Mouse (Mus musculus) urinary bladder, adult 18-20 months (tissue): ENCODE measurements around the gene Grik4.

Source experiments
- DNase-seq, 2 experiments: peaks; one replicate each; pipeline ENCODE4 v3.0.0; 2022; ENCODE audit warnings: low spot score in 2 of 2, mixed read lengths in 2 of 2

Gene Grik4

DNA sequence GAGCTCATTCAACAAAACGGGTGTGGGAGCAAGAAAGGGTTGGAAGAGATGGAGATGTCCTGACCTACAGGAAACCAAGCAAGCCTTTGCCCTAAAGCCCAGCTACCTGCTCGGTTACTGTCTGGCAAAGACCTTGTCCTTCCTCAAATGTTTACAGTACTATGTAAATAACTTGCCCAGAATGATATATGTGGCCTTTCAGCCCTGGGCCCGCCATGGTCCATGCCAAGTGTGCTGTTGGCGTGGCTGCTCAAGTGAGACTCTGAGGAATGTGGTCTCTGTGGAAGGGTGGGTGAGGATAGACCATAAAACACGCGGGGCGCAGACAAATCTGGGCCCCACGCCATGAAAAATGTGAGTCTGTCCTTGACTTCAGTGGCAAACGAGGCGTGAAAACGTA, 83.1 kb downstream of the Grik4 start:
- peak in 1 of 2 experiments; percentile 9 for DNase-seq

DNA sequence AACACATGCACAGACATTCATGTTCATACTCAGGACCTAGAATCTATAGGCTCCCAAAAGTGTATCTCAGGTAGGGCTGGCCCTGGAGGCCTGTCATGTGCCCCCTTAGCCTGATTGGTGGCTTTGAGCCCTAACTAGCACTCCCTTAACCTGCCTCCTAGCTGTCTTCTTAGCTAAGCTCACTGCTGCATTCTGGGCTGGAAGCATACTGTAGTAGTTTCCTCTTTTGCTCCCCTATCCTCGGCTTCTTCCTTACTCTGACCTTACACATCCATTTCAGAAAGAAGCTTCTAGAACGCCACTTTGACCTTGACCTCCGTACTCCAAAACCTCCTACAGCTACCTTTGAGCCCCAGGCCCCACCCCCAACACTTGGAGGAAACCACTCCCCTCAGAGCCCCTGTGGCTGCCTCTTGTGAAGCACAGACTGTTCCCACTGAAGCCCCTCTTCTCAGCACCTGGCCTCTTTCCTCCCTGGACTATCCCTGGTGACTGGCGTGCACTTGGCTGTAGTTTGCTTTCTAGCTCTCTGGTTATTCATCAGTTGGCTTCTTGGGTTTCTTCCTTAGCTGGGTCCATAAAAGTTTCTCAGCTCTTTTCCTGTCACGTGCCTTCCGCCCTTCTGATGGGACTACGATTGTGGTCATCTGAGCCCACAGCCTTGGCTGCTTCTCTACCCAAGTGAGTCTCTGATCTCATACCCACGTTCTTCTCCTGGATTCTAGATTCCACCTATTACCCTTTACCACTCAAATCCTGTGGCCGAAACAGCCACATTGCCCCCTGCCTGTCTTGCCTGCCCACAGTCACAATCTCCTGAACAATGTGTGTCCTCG, 84.1 kb downstream of the Grik4 start:
- no peak for DNase-seq

- DNase-seq, result no peak
These were observed 85.1 kb downstream of the Grik4 start for GRCm38 (mm10) chr9:42858998-42859690.

DNA sequence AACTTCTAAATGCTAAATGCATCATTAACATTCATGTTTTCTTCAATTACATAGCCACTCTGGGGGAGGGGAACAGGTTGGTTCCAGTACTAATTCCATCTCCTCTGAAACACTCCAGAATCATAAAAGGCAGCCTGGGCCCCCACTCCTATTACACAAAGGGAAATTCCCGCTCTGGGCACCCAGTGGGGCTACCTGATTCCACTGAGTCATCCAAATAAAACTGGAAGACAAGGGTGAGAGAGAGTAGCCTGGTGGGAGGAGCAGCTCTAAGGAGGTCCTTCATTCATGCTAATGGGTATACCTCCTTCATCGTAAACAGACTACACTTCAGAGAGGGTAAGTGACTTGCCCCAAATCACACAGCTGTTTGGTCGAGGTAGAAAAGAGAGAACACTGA, 85.7 kb downstream of the Grik4 start:
- no peak for DNase-seq

DNA sequence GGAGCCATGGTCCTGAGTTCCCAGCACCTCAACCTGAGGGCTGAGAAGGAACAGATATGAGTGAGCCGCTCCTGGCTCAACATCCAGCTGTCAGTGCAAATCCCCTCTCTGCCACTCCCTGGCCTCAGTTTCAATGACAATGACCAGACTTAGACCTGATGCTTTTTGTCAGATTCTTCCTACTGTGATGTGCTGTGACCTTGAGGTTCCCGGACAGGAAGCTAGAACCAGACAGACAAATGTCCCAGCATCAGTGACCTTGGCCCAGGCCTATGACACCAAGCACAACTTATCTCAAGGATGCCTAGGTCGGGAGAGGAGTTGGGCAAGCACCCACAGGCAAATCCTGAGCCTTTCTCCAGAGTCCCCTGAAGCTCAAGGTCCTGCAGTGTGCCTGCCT, 86.5 kb downstream of the Grik4 start:
- DNase-seq, result no peak

DNA sequence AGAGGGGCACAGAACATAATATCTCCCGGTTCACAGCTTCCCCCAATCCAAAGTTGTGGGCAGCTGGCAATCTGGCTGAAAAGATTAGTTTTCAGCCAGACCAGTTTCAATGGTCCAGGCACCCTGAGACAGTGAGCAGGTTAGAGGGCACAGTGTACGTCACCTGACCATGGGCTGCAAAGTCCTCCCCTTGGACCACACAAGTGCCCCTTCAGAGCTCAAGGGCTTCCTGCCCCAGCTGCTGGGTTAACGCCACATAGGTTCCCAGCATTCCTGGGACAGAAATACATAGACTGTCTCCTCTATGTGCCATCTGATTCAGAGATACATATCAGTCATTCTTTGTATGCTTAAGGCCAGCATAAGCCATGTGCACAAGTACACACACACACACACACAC, 91.2 kb downstream of the Grik4 start:
- no peak for DNase-seq

DNA sequence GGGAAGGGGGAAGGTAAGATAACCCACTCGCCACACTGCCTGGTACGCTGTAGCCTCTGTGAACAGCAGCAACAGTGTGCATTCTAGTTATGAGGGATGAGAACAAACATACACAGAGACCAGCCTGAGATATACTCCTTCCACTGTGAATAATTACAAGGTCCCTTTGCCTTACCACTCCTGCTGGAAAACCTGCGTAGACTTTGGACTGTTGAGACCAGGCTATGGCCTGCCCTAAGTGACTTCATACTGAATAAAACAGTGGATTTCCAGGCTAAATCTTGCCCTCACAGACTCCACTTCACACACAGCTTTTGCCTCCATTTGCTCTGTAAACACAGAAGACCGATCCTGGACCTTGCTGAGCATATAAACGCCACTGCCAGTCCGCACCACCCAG, 94.2 kb downstream of the Grik4 start:
- no peak for DNase-seq

DNA sequence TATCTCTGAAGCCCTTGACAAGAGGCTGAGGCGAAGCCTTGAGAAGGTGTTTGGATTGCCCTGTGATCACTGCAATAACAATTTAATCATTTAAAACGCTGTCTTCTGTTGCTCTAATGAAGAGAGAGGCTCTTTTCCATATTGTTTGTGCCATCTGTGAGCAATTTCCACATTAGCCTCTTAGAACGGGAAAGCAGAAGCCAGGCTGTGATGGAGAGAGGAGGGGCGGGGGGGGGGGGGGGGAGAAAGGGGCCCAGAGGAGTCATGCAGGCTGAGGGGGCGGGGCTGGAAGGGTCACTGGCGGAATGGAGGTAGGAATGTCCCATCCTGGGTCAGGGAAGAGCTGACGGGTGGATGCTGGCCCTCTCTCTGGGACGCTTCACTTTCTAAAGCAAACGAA, 96.2 kb downstream of the Grik4 start:
- no peak for DNase-seq

- no peak for DNase-seq
These were observed 97.4 kb downstream of the Grik4 start for GRCm38 (mm10) chr9:42846676-42847425.

GRCm38 (mm10) chr9:42846139-42846538, 98.2 kb downstream of the Grik4 start:
- DNase-seq, result no peak

DNA sequence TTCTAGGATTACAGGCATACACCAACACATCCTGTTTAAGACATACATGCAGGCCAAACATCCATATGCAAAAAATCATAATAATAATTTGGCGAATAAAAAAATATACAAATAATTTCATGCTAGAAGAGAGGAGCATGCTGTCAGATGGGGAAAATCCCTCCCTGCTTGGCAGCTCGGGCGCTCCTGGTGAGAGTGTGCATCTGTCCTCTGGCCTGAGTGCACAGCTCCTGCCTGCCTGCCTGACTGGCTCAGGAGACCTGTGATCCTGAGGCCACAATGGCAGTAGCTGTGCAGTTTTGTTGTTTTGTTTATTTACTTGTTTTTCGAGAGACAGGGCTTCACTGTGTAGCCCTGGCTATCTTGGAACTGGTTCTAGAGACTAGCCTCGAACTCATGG, 100.0 kb downstream of the Grik4 start:
- no peak for DNase-seq

- DNase-seq, result no peak
These were observed 106.0 kb downstream of the Grik4 start for GRCm38 (mm10) chr9:42838299-42838698.

DNA sequence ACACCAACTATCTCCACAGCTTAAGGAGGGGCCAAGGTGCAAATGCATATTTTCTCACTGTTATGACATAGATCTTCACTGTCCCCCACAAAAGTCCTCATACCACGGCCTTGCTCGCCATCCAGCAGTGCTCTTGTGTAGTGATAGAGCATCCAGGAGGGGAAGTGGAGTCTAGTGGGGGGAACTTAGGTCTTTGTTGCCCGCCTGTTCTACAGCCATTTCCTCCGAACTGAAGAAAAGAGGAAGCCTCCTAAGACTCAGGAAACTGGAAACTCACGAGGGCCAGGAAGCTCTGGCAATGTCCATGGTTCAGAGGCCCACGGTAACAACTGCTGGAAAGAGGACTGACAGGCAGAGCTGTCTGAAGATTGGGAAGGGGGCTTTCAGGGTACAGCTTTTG, 106.8 kb downstream of the Grik4 start:
- no peak for DNase-seq

DNA sequence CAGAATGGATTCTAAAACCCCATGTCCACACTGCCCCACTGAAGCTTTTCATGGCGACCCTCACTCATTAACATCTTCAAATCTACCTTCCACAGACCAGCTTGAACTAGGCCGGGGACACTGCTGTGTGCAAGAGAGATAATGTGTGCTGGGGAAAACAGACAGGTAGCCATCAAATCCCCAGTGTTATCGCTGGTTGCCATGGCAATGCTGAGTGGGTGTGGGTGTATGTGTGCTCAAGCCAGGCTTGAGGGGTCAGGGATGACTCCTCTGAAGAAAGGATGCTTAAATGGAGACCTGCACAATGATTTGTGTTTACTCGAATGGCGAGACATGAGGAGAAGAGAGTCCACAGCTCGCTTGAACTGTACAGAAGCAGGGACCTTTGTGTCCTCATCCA, 112.7 kb downstream of the Grik4 start:
- no peak for DNase-seq

GRCm38 (mm10) chr9:42819247-42819646, 125.0 kb downstream of the Grik4 start:
- no peak for DNase-seq

DNA sequence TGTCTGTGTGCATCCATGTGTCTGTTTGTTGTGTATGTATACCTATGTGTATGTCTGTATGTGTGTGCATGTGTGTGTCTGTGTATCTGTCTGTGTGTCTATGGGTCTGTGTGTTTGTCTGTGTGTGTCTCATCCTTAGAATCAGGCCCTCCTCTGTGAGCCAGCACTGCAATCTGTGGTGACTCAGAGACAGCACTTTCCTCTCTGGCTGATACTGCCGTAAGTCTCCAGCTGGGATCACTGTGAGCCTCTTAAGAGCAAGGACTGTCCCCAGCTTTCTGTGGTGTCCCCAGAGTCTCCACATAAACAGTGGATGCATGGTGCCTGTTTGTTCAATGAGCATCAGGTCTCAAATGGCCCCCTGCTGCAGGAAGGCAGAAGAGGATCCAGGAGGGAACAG, 127.5 kb downstream of the Grik4 start:
- DNase-seq, result no peak

DNA sequence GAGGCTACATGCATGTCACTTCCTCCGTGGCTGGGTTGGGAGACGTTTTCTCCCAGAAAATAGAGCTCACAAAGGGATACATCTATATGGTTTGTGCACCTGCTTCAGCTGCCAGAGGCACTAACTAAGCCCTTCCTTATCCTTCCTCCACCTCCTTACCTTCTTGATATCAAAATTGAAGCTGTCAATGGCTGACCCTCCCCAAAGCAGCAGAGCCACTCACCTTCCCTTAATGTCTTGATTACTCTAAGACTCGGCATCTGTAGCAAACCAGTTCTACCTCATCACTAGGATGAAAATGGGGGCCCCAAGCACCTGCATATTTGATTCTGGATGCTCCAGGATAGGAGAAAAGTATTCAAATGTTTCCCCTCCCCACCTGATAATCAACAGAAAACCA, 135.1 kb downstream of the Grik4 start:
- no peak for DNase-seq

- no peak for DNase-seq
These were observed 135.9 kb downstream of the Grik4 start for GRCm38 (mm10) chr9:42808394-42808793.

DNA sequence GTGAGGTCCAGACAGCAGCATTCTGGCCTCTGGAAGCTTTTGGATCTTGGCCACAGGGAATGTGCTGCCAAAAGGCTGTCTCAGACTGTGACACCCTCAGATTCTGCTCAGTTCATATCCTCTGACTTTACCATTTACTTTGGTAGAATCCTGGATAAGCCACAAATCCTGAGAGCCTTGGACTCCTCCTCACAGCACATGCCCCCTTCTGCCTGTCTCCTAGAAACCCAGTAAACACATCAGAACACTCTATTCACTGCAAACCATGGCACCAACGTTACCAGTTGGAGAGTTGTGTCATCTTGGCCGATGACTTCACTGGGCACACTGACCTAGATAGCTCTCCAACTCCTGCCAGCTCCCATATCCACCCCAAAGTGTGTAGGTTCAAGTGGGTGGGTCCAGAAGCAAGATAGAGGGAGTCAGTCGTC, 141.2 kb downstream of the Grik4 start:
- no peak for DNase-seq

DNA sequence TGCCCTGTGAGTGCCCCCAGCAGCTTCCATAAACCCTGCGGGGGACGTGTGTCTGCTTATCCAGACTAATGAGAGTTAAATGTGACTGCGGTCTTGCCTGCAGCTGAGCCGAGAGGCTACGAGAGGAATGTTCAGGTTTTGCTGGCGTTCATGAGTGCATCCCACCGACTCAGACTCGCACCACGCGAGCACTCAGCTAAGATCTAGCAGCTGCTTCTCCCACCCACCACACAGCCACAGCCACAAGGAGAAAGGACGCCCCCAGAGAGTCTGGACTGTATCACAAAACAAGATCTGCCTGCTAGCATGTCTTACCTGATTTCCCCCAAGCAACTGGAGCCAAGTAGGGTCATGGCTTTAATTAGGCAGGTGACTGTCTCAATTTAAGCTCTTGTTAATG, 142.4 kb downstream of the Grik4 start:
- DNase-seq, result no peak

GRCm38 (mm10) chr9:42800138-42800537, 144.2 kb downstream of the Grik4 start:
- no peak for DNase-seq

DNA sequence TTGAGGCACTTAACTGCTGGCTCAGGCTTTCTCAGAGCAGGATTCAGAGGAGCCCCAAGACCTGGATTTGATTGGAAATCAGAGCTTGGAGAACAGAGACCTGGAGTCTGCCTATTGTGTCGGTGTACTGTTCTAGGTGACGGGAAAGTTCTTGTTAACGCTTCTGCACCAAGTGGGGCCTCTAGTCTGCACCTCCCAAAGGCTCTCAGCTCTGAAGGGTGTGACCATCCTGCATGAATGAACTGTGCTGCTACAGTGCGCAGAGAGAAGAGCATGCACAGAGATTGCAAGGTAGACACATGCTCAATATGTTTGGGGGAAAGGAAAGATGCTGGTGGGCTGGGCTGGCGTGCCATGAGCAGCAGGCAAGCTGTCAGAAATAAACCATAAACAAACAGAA, 144.6 kb downstream of the Grik4 start:
- no peak for DNase-seq

DNA sequence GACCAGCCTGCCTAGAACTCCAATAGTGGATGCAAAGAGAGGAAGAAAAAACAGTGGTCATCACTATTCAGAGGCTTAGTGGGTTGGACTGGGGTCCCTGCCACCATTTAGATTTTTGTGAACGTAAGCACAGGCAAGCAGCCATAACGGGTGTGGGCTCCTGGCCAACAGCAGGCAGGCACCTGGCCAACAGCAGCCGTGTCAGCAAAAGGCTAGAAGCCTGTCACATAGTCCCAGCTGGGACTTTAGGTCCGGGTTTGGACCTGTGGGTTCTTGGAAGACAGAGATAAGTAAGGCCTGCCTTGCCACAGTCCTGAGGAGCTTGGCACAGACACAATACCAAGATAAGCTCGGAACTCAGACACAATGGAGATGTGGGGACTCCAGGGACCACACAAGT, 145.1 kb downstream of the Grik4 start:
- no peak for DNase-seq
